Mouse (Mus musculus): ENCODE data around the gene Slc44a1. TPM values are rescaled to one million over a fixed set of nuclear protein-coding genes. Genes with fewer than 3 reads are reported as not detected.
A peak's percentile ranks its signal among the peaks of the same experiment; 100 is the strongest.

The Slc44a1 gene
- total RNA-seq (2022) = 100 to 1,000 TPM in 1 of 4 experiments, 10 to 100 TPM in 3; 79.1 to 102 (median 92.1) TPM

GRCm38 (mm10) chr4:53440010-53440815 is at the start of gene Slc44a1:
Gene Slc44a1 (plus strand): TSS chr4:53440413.
- peak; percentile 64 to 66 for DNase-seq (ENCODE audit: low spot score in 2 of 2)

DNA sequence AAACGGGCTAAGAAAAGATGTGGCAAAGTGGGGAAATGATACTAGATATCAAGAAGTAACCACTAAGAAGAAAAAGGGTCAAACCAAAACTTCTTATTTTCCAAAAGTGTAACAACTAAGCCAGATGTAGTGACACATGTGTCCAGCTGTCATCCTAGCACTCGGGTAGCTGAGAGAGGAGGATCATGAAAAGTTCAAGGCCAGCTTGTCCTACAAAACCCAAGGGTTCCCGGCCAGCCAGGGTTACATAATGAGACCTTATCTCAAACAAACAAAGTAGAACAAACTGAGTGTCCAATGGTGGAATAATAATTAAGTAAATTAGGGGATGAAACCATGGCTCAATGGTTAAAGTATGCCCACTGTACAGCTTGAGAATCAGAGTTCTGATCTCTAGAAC is 45.2 kb upstream of the Slc44a1 start:
- no peak for DNase-seq (ENCODE audit: low spot score in 2 of 2)

GRCm38 (mm10) chr4:53396623-53397192 is 43.5 kb upstream of the Slc44a1 start:
- no peak for DNase-seq (ENCODE audit: low spot score in 2 of 2)

- no peak for DNase-seq (ENCODE audit: low spot score in 2 of 2)
Measured at GRCm38 (mm10) chr4:53397280-53398117, 42.7 kb upstream of the Slc44a1 start.

DNA sequence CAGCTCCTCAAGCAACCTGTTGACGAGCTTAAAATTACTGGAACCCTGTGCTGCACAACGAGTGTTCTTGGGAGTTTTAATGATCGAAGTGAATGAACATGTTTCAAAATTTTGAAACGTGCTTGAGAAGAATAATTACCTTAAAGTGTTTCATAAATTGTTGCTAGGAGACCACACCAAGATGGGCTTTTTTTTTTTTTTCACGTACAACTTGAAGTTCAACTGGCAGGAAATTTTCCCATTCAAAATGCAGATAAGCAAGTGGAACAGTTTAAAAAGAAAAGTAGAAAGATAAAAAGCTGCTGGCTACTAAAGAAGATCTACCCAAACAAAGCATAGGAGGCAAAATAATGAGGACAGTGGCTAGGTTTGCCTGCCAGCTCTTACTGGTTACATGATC is 41.7 kb upstream of the Slc44a1 start:
- no peak for DNase-seq (ENCODE audit: low spot score in 2 of 2)

- DNase-seq (ENCODE audit: low spot score in 2 of 2) = no peak
Measured at GRCm38 (mm10) chr4:53399428-53399827, 40.8 kb upstream of the Slc44a1 start.

DNA sequence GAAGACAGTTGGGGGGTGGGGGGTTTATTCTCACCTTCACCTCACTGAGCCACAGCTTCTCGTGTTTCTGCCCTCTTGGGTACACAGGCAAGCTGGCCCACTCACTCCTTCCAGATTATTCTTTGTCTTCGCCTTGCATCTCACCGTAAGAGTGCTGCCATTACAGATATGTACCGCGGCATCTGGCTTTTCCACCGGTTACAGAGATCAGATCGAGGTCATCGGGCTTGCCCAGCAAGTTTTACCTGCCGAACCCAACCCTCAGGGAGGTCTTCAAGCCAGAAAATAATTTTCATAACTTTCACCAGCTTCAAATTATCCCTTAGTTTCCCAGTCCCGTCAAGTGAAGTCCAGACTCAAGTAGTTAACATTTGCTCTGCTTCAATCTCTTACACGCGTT is 36.8 kb upstream of the Slc44a1 start:
- no peak for DNase-seq (ENCODE audit: low spot score in 2 of 2)

GRCm38 (mm10) chr4:53404431-53404925 is 35.7 kb upstream of the Slc44a1 start:
- no peak for DNase-seq (ENCODE audit: low spot score in 2 of 2)

DNA sequence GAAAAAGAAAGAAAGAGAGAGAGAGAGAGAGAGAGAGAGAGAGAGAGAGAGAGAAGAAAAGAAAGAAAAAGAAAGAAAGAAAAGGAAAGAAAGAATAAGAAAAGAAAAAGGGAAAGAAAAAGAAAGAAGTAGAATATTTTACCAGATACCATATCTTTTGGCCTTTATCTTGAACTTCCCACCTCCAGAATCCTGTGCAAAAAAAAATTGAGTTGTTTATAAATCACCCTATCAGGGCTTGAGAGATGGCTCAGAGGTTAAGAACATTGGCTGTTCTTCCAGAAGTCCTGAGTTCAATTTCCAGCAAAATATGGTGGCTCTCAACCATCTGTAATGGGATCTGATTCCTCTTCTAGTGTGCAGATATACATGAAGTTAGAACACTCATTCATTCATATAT is 33.3 kb upstream of the Slc44a1 start:
- no peak for DNase-seq (ENCODE audit: low spot score in 2 of 2)

DNA sequence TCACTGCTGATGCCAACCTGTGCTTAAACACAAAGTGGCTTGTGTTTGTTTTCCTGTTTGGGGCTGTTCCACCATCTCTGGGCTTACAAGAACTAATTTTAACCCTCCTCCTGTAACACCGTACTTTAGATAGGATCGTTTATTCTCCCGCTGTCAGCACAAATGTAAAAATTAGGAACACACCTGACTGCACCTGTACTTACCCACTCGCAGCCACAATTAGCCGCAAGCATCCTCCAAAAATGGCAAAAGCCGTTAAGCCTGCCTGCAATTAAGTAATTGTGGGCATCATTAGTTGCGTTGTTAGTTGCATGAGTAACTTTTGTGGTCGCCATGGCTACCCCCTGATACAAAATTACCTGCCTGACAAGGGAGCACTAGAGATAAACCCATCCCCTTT is 31.4 kb upstream of the Slc44a1 start:
- DNase-seq (ENCODE audit: low spot score in 2 of 2) = no peak

DNA sequence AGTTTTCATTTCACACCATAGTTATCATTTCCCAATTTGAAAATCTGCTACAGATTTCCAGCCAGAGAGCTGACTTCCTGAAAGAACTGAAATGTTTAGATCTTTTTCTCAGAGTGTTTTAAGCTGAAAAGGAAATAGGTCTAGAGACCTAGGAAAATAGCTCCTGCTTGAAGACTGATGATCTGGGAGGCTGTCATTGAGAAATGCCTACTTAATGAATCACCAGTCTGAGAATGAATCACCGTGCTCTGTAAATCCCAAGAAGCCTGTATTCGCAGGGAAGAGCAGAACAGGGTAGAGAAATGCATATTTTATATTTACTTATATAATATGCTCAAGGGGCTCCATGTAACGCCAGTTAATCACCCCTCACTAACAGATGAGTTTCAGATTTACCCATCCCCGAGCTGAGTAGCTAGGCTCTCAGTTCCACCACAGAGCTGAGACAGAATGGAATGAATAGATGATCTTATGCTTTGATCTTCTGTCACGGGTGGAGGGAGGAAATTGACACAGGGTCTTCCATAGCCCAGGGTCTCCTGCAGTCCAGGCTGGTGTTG is 30.6 kb upstream of the Slc44a1 start:
- no peak for DNase-seq (ENCODE audit: low spot score in 2 of 2)

DNA sequence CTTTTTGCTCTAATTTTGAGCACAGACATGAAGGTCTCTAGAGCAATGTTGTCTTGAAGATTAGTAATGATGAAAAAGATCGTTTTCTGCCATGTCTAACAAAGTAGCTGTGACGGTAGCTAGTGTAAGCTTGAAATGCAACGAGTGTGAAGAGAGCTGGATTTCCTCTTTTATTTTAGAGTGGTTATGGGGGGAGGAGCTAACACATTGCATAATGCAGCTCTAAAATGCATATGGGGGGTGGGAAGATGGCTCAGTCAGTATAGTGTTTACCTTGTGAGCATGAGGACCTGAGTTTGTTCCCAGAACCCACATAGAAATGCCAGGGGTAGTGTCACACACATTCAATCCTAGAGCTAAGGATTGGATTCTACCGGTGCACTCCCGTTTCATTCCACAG is 29.5 kb upstream of the Slc44a1 start:
- DNase-seq (ENCODE audit: low spot score in 2 of 2) = no peak

DNA sequence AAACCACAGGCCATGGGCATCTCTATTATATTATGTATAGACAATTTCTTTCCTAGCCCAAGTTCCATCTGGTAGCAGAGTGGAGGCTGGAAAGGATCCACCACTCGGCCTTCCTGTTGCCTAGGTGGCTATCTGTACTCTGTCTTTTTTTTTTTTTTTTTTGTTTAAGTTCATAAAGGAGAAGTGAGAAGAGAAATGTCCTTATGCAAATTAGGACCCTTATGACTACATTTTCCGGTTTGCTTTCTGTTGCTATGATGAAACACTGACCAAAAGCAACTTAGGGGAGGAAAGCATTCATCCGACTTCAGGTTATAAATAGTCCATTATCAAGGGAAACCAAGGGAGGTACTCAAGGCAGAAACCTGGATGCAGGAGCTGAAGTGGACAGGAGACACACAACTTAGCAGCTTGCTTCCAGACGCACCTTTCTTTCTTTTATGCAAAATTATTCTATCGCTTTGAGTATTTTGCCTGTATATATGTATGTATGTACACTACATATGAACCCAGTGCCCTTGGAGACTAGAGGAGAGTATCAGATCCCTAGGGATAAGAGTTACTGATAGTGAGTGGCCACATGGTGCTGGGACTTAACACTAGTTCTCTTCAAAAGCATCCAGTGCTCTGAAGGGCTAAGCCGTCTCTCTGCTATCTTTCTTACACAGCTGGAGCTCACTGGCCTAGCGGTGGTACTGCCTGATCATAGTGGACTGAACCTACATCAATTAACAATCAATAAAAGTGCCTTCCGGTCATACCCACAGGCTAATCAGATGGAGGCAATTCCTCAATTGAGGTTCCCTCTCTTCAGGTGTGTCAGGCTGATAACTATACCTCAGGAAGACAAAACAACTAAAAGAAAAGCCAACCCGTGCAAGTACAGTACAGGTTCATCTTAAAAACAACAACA is 28.0 kb upstream of the Slc44a1 start:
- no peak for DNase-seq (ENCODE audit: low spot score in 2 of 2)

DNA sequence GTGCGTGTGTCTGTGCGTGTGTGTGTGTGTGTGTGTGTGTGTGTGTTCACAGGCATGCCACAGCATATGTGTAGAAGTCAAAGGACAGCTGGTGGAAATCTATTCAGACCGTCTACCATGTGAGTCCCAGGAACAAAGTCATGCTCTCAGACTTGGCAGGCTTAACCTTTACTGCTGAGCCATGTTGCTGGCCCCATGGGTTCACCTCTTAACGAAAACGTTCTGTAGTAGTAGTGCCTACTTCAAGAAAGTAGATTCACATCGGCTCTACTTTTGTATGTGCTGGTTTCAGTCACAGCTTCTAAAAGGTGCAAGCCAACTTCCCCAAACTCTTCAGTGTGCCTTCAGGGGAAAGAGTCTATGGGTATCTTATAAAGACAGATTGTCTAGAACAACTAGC is 27.2 kb upstream of the Slc44a1 start:
- DNase-seq (ENCODE audit: low spot score in 2 of 2) = no peak

DNA sequence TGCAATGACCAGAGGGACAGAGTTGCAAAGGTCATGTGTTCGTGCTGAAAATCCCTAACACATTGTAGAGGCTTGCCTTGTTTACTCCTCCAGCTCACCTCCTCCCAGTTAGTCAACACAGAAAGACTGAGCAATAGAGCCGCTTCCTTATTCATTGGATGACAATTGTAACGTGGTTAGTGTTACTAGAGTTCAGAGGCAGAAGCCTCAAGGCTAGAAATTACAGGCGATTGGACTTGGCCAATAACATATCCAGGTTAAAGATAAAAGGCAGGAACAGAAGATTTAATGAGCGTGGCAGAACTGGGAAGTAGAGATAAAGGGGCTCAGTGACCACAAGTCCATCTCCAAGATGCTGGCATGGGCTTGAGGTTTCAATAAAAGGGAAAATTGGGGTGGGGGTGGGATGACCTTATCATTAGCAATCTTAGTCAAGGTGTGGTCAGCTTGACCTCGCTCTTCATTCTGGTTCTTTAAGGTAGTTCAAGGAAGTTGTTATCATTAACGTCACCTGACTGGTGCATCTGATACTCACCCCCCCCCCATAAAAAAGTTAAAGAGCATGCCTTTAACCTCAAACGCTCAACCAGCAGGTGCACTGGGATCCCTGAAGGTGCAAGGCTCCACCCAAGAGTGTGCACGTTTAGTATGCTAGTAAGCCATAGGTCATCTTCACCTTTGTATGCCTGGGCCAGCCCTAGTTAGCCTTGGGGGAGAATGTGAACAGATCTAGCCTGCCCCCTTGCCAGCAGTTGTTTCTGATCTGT is 26.0 kb upstream of the Slc44a1 start:
- no peak for DNase-seq (ENCODE audit: low spot score in 2 of 2)

DNA sequence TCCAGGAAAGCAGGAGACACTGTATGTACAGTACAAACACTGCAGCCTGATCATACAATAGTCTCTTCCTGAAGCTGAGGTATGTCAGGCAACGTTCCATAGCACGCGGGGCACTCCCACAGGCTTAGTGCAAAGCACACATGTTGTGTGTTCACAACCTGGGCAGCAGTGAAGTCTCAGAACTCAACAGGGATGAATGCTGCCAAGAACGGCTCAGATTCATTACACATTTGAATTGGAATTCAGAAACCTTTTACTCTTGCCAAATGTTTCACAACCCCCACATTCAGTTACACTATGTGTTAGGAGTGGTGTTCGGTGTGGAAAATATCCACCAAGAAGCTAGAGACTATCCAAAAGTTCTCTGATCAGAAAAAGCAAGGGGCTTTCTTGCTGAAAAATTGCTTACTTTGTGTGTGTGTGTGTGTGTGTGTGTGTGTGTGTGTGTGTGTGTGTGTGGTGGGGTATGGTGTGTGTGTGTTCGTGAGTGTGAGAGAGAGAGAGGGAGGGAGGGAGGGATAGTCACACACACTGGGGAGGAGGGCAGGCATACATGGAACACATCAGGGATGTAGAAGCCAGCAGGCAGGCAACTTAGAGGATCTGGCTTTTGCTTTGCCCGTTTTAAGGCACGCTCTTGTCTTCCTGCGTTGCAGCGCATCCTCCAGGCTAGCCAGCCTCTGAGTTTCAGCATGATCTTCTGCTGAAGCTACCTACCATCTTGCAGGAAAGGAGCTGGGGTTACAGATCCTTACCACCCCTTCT is 24.2 kb upstream of the Slc44a1 start:
- peak; percentile 43 to 58 for DNase-seq (ENCODE audit: low spot score in 2 of 2)

DNA sequence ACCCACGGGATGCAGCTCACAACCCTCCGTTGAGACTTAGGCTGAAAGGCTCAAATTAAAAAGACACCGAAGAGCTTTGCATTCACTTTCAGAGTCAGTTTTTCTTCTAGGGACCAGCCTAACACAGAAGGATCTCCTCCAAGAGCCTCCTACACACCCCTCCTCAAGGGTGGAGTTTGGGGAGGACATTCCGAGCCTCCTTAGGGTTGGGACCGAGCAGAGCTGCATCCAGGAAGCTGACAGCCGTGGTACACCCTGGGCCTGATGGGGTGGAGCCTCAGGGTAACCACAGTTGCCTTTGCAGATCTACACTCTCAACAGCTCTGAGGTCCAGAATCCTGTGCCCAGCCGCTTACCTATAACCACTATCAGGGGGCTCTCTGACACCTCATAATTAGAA is 23.3 kb upstream of the Slc44a1 start:
- no peak for DNase-seq (ENCODE audit: low spot score in 2 of 2)

GRCm38 (mm10) chr4:53422799-53423198 is 17.4 kb upstream of the Slc44a1 start:
- no peak for DNase-seq (ENCODE audit: low spot score in 2 of 2)

GRCm38 (mm10) chr4:53427120-53427519 is 13.1 kb upstream of the Slc44a1 start:
- no peak for DNase-seq (ENCODE audit: low spot score in 2 of 2)

Data from layer of hippocampus, adult 8-10 months (tissue).